Mouse (Mus musculus) embryo, embryonic 11 days (tissue): Measurements from ENCODE around the gene Miga1.
"Not testable (repeated sequence)": the region's sequence is repeated elsewhere in the genome, so short reads cannot be mapped to it uniquely, and the experiment has no call there.

Source experiments
- DNase-seq: peaks from one replicate; pipeline ENCODE4 v3.0.0-alpha.2; 2015

Gene Miga1

GRCm38 (mm10) chr3:152321765-152322547 lies 18.3 kb downstream of the Miga1 start:
- DNase-seq, result no peak

GRCm38 (mm10) chr3:152320972-152321645 lies 19.1 kb downstream of the Miga1 start:
- no peak for DNase-seq

- not testable (repeated sequence) for DNase-seq
Measured at GRCm38 (mm10) chr3:152316447-152317173, 23.6 kb downstream of the Miga1 start.

- peak; percentile 89 for DNase-seq
Measured at GRCm38 (mm10) chr3:152315613-152316012, 24.6 kb downstream of the Miga1 start.

- not testable (repeated sequence) for DNase-seq
Measured at GRCm38 (mm10) chr3:152314666-152315065, 25.5 kb downstream of the Miga1 start.

- no peak for DNase-seq
Measured at GRCm38 (mm10) chr3:152309250-152309645, 31.0 kb downstream of the Miga1 start.

- peak; percentile 40 for DNase-seq
Measured at GRCm38 (mm10) chr3:152308485-152309249, 31.5 kb downstream of the Miga1 start.

- no peak for DNase-seq
Measured at GRCm38 (mm10) chr3:152305971-152306370, 34.2 kb downstream of the Miga1 start.

GRCm38 (mm10) chr3:152305080-152305479 lies 35.1 kb downstream of the Miga1 start:
- no peak for DNase-seq

GRCm38 (mm10) chr3:152304093-152304815 lies 36.0 kb downstream of the Miga1 start:
- DNase-seq, result peak; percentile 19

GRCm38 (mm10) chr3:152302991-152303390 lies 37.2 kb downstream of the Miga1 start:
- no peak for DNase-seq

GRCm38 (mm10) chr3:152300376-152301337 lies 39.5 kb downstream of the Miga1 start:
- no peak for DNase-seq

GRCm38 (mm10) chr3:152295896-152296295 lies 44.3 kb downstream of the Miga1 start:
- DNase-seq, result no peak

GRCm38 (mm10) chr3:152294400-152294799 lies 45.8 kb downstream of the Miga1 start:
- no peak for DNase-seq

- DNase-seq, result no peak
Measured at GRCm38 (mm10) chr3:152293530-152294181, 46.6 kb downstream of the Miga1 start.

GRCm38 (mm10) chr3:152291895-152292294 lies 48.3 kb downstream of the Miga1 start:
- no peak for DNase-seq

GRCm38 (mm10) chr3:152290175-152290798 lies 49.9 kb downstream of the Miga1 start:
- DNase-seq, result no peak

- no peak for DNase-seq
Measured at GRCm38 (mm10) chr3:152288740-152289139, 51.5 kb downstream of the Miga1 start.

- DNase-seq, result no peak
Measured at GRCm38 (mm10) chr3:152288276-152288675, 51.9 kb downstream of the Miga1 start.

GRCm38 (mm10) chr3:152287810-152288209 lies 52.4 kb downstream of the Miga1 start:
- DNase-seq, result no peak
